Mouse (Mus musculus): ENCODE data around the gene Hoxd8.

DNA sequence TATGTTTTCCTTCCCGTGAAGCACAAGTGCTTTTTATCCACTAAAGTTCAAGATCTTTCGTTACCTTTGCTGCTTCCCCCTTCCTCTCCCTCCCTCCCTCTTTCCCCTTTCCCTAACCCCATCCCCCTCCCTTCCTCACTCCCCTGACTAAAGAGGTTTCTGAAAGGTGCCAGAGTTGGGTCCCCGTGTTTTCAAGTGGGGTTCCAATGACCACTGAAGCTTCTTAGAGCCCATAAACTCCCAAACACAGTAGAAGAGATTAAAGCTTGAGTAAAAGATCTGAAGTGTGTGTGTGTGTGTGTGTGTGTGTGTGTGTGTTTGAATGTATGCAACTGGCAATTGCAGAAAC lies 35.2 kb upstream of the Hoxd8 start:
- no peak for TF ChIP-seq CTCF (IDR thresholded peaks at IDR 0.05; ENCODE audit: low read depth, low read length)
- no peak for TF ChIP-seq POLR2A (IDR thresholded peaks at IDR 0.05; ENCODE audit: extremely low read depth, insufficient read depth, low read length)

All from liver, adult 2 months (tissue).